Mouse (Mus musculus): ENCODE measurements around the gene Mmp25. TPM values are rescaled to one million over a fixed set of nuclear protein-coding genes. Genes with fewer than 3 reads are reported as not detected.
A peak's percentile ranks its signal among the peaks of the same experiment; 100 is the strongest.

Gene Mmp25
- polyA plus RNA-seq (2012; rRNA removed) (1.0 and 1.4 TPM in 2 replicates), polyA plus RNA-seq (2014; fragmentation: Nextera tagmentation; extraction: Ambion mirVana) (0.76 and 0.80 TPM in 2 replicates)

GRCm38 (mm10) chr17:23644613-23645495 lies at the start of gene Mmp25:
TSS of gene Mmp25 (minus strand) at chr17:23645277.
- Histone ChIP-seq H3K4me3 (replicated peaks; ENCODE audit: low read length) (peak within 1 kb of the TSS; percentile 43), H3K36me3 (ENCODE audit: control insufficient read depth, insufficient read depth, low read length) (no peaks in the 10 kb centered on the region), H3K4me1 (ENCODE audit: control insufficient read depth, insufficient read depth, low read length) (no peaks in the 10 kb centered on the region), H3K9ac (ENCODE audit: low read depth, low read length, severe bottlenecking) (peak within 1 kb of the TSS; percentile 57), H3K4me2 (replicated peaks; ENCODE audit: low read depth, low read length, severe bottlenecking) (peak within 1 kb of the TSS; percentile 79), H3K27ac (replicated peaks; ENCODE audit: low read depth, low read length) (no peak within 1 kb of the TSS), H3K9me3 (ENCODE audit: control insufficient read depth, low read length) (no peaks in the 10 kb centered on the region), H3K27me3 (ENCODE audit: control insufficient read depth, insufficient read depth, low read length) (peaks cover 15% of the 10 kb centered on the region; the same call in 1 of the 2 replicates)
- no peak for TF ChIP-seq POLR2A (IDR thresholded peaks at IDR 0.05; ENCODE audit: borderline replicate concordance, extremely low read depth, insufficient read depth, insufficient read length)
- WGBS, result 1% methylated on average over 56 of the region's 58 CpGs
- peak; percentile 53; the same call in 1 of the 2 replicates for ATAC-seq (ENCODE audit: low FRiP score, low read depth)
- no peak for DNase-seq (ENCODE audit: low spot score)

DNA sequence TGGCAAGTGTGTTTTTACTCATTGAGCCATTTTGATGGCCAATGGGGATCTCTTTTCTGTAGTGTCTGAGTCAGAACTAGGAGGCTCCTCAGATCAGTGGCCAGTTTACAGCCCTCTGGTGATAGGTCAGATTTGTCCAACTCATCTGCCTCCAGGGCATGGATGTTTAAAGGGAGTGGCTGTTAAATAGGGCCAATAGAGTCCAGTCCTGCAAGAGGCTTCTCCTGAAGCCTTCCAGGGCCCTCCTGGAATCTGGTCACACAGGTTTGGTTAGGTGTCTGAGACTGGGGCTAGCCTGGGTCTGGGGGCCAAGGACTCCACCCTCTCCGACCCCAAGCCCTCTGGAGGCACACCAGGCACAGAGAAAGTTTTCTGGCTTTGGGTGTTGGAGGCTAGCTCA lies 49.4 kb upstream of the Mmp25 start:
- ATAC-seq (ENCODE audit: low FRiP score, low read depth), result no peak
- no peak overlapping the region for H3K4me3 ChIP-seq (replicated peaks; ENCODE audit: low read length)
- 53% methylated on average over 1 of the region's 1 CpGs for WGBS
- H3K4me1 ChIP-seq (ENCODE audit: control insufficient read depth, insufficient read depth, low read length), result peaks cover 7% of the 10 kb centered on the region; the same call in 1 of the 2 replicates
- no peak overlapping the region for H3K9ac ChIP-seq (ENCODE audit: low read depth, low read length, severe bottlenecking)
- no peaks in the 10 kb centered on the region for H3K36me3 ChIP-seq (ENCODE audit: control insufficient read depth, insufficient read depth, low read length)
- H3K4me2 ChIP-seq (replicated peaks; ENCODE audit: low read depth, low read length, severe bottlenecking), result no peak overlapping the region
- no peak for TF ChIP-seq POLR2A (IDR thresholded peaks at IDR 0.05; ENCODE audit: borderline replicate concordance, extremely low read depth, insufficient read depth, insufficient read length)
- no peaks in the 10 kb centered on the region for H3K9me3 ChIP-seq (ENCODE audit: control insufficient read depth, low read length)
- peaks cover 12% of the 10 kb centered on the region for H3K27me3 ChIP-seq (ENCODE audit: control insufficient read depth, insufficient read depth, low read length)
- DNase-seq (ENCODE audit: low spot score), result no peak
- no peak overlapping the region for H3K27ac ChIP-seq (replicated peaks; ENCODE audit: low read depth, low read length)

DNA sequence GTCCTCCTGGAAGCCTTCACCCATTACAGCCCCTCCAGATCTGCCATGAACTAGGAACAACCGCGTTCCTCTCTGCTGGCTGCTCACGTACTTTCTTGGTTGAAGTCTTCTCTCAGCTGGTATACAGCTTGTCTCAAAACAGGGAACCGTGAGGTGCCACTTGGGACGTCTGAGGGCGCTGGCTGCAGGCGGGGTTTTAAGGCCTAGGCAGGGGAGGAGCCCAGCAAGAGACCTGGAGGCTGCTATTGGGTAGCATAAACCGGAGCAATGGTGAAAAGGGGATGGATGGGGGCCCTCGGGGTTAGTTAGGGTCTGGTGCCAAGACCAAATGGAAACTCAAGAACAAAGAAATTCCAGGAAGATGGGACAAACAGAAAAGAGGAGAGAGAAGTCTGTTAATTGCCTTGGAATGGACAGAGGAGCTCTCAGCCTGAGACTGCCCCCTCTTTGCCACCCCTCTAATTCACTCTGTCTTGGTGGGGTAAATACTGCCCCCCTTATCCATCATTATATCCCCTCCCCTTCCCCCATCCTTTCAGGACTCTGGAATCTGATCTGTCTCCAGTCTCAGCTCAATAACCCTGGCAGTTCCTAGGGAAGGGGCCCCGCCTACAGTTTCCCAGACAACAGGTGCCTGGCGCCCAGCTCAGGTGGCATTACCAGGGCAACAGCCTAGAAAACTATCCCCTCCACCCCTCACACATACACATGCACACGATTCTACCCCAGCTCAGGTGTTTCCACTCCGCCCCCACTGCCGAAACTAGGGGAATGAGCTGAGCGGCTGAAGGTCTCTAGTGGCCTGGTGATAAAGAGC lies 39.0 kb upstream of the Mmp25 start, which contains the start of gene Cldn9:
Cldn9 (minus strand) TSS at position 171 of the 817 bp plus-strand sequence.
- TF ChIP-seq POLR2A (IDR thresholded peaks at IDR 0.05; ENCODE audit: borderline replicate concordance, extremely low read depth, insufficient read depth, insufficient read length), result no peak
- peaks cover 39% of the 10 kb centered on the region for H3K27me3 ChIP-seq (ENCODE audit: control insufficient read depth, insufficient read depth, low read length)
- 10% methylated on average over 15 of the region's 15 CpGs for WGBS
- peak; percentile 76 for ATAC-seq (ENCODE audit: low FRiP score, low read depth)
- H3K36me3 ChIP-seq (ENCODE audit: control insufficient read depth, insufficient read depth, low read length), result no peaks in the 10 kb centered on the region
- DNase-seq (ENCODE audit: low spot score), result no peak
- peaks cover 27% of the 10 kb centered on the region for H3K4me1 ChIP-seq (ENCODE audit: control insufficient read depth, insufficient read depth, low read length)
- peak within 1 kb of the TSS; percentile 34 for H3K4me2 ChIP-seq (replicated peaks; ENCODE audit: low read depth, low read length, severe bottlenecking)
- H3K9ac ChIP-seq (ENCODE audit: low read depth, low read length, severe bottlenecking), result peak within 1 kb of the TSS; percentile 40
- no peaks in the 10 kb centered on the region for H3K9me3 ChIP-seq (ENCODE audit: control insufficient read depth, low read length)
- peak within 1 kb of the TSS; percentile 33 for H3K27ac ChIP-seq (replicated peaks; ENCODE audit: low read depth, low read length)
- peak within 1 kb of the TSS; percentile 20 for H3K4me3 ChIP-seq (replicated peaks; ENCODE audit: low read length)

- DNase-seq (ENCODE audit: low spot score), result no peak
- H3K4me2 ChIP-seq (replicated peaks; ENCODE audit: low read depth, low read length, severe bottlenecking), result peak overlapping the region; percentile 34
- peak overlapping the region; percentile 20 for H3K4me3 ChIP-seq (replicated peaks; ENCODE audit: low read length)
- 17% methylated on average over 15 of the region's 15 CpGs for WGBS
- no peaks in the 10 kb centered on the region for H3K9me3 ChIP-seq (ENCODE audit: control insufficient read depth, low read length)
- H3K4me1 ChIP-seq (ENCODE audit: control insufficient read depth, insufficient read depth, low read length), result peaks cover 28% of the 10 kb centered on the region
- H3K9ac ChIP-seq (ENCODE audit: low read depth, low read length, severe bottlenecking), result peak overlapping the region; percentile 40; the same call in 1 of the 2 replicates
- H3K36me3 ChIP-seq (ENCODE audit: control insufficient read depth, insufficient read depth, low read length), result no peaks in the 10 kb centered on the region
- H3K27ac ChIP-seq (replicated peaks; ENCODE audit: low read depth, low read length), result peak overlapping the region; percentile 33
- TF ChIP-seq POLR2A (IDR thresholded peaks at IDR 0.05; ENCODE audit: borderline replicate concordance, extremely low read depth, insufficient read depth, insufficient read length), result no peak
- peaks cover 44% of the 10 kb centered on the region for H3K27me3 ChIP-seq (ENCODE audit: control insufficient read depth, insufficient read depth, low read length)
- no peak for ATAC-seq (ENCODE audit: low FRiP score, low read depth)
These were observed 38.1 kb upstream of the Mmp25 start for GRCm38 (mm10) chr17:23683226-23683625.

DNA sequence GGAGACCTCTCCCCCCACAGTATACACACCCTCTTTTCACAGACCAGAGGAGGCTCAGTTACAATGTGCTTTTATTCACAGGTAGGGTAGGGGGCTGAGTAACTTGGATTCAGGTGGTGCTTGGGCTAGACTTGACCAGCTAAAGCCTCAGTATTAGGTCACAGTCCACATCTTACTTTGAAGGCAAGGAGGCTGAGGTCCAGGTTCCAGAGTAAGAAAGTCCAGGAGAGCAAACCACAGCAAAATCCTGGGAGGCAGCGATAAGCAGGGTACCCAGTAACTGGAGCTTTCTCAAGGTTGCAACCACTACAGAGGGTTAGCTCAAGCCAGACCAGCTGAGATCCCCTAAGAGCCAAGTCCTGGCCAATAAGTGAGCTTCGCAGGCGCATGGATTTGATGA lies 37.5 kb upstream of the Mmp25 start:
- H3K27ac ChIP-seq (replicated peaks; ENCODE audit: low read depth, low read length), result no peak overlapping the region
- peaks cover 31% of the 10 kb centered on the region for H3K4me1 ChIP-seq (ENCODE audit: control insufficient read depth, insufficient read depth, low read length)
- no peaks in the 10 kb centered on the region for H3K36me3 ChIP-seq (ENCODE audit: control insufficient read depth, insufficient read depth, low read length)
- TF ChIP-seq POLR2A (IDR thresholded peaks at IDR 0.05; ENCODE audit: borderline replicate concordance, extremely low read depth, insufficient read depth, insufficient read length), result no peak
- no peak overlapping the region for H3K9ac ChIP-seq (ENCODE audit: low read depth, low read length, severe bottlenecking)
- no peak overlapping the region; the same call in 1 of the 2 replicates for H3K4me3 ChIP-seq (replicated peaks; ENCODE audit: low read length)
- peak overlapping the region; percentile 34 for H3K4me2 ChIP-seq (replicated peaks; ENCODE audit: low read depth, low read length, severe bottlenecking)
- WGBS, result 62% methylated on average over 3 of the region's 3 CpGs
- ATAC-seq (ENCODE audit: low FRiP score, low read depth), result no peak
- H3K27me3 ChIP-seq (ENCODE audit: control insufficient read depth, insufficient read depth, low read length), result peaks cover 44% of the 10 kb centered on the region
- DNase-seq (ENCODE audit: low spot score), result no peak
- H3K9me3 ChIP-seq (ENCODE audit: control insufficient read depth, low read length), result no peaks in the 10 kb centered on the region
